Mouse (Mus musculus): ENCODE measurements around the gene Slc37a4. TPM values are rescaled to one million over a fixed set of nuclear protein-coding genes. Genes with fewer than 3 reads are reported as not detected.

Gene Slc37a4
- 38.3 TPM for polyA plus RNA-seq (2015; fragmentation: Illumina TruSeq; extraction: RNeasy Lipid Tissue Mini Kit (QIAGEN cat#74804); ENCODE audit: low read depth, low replicate concordance)

DNA sequence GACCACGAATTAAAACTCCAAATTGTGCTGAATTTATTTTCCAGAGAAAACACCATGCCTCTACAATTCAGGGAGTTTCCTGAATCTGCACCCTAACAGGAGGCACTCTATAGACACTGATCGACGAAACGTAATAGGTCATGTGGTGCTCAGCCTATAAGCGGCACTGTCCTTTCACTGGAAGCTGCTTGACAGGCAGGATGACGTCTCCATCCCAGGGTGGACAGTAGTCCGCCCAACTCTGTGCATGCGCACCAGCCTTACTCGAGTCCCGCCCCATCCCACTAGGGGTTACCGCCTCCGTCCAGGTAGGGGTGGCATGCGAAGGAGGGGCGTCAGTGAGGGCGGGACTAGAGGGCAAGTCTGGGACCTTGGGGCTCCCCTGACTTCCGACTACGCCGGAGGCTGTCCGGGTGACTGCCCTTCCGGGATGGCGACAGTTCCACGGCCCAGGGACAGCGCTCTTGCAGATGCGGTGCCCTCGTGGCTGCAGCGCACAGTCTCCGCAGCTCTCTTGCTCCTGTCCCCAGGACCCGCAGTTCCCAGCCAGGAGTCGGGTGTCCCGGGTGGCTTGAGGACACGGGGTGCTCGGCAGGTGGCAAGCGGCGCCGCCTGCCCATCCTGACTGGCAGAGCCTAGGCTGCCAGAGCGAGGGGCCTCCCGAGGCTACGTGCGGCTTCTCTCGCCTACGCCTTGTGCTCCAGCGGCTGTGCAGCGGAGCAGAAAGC, at the start of gene Slc37a4:
Slc37a4 (plus strand) TSS at position 169 of the 728 bp plus-strand sequence.

DNA sequence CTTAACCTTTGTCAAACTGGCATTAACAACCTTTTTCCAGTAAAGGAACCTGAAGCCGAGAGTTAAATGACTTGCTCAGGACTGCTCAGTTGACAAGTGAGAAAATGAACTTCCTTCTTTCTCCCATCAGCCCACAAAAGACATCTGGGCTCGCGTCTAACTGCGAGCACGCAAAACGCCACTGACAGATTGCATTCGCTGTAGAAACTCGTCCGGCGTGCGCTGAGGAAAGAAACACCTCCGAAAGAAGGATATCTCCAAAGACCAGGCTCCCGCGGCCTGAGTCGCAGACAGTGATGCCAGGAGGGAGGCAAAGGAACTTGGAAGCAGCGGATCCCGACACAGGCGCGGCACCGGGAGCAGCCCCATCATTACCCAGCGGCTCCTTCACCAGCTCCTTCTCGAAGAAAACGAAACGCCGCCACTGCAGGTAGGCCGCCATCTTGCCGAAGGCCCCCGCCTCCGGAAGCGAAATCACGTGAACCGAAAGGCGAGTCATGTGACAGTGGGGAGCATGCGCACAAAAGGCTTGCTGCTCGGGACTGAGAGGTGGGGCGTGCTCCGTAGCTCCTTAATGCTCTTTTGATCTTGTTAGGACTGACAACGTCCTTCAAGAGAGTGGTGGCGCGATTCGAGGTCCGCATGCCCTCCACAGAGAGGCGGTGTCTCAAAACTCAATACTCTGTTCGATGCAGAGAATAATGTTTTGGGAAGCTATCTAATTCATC, 35.3 kb upstream of the Slc37a4 start, which contains the start of gene Vps11:
Vps11 (minus strand) TSS at position 481 of the 728 bp plus-strand sequence.

DNA sequence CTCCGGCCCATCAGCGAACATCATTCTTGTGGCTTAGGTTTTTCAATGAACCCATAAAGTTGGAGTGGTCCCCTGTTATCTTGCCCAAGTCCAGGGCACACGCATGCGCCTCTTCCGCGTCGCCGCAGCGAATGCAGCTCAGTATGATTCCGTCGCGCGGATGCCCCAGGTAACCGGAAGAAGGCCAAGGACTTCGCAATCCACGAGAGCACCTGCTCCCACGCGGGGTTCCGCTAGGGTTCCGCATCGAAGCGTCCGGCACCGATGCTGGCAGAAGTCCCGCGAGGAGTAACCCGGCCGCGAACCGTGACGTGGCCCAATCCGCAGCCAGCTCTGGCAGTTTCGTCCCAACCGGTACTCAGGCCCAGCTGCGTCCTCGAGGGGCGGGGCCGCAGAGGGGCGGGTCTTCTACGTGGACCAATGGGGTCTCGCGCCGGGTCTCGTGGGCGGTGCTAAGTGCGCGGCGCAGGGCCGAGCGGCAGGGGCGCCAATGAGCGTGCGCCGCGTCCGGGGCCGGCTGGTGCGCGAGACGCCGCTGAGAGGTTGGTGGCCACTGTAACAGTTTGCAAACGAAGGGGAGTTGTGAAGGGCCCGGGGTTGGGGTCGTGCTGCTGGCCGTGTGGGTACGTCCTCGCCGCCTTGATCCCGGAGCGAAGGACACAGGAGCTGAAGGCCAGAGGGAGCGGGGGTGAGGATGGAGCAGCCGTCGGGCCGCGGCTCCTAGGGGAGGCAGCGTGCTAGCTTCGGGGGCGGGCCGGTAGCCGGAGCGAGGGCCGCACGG, 17.4 kb upstream of the Slc37a4 start, which contains the start of gene Hyou1:
Hyou1 (plus strand) TSS at position 437 of the 781 bp plus-strand sequence.

DNA sequence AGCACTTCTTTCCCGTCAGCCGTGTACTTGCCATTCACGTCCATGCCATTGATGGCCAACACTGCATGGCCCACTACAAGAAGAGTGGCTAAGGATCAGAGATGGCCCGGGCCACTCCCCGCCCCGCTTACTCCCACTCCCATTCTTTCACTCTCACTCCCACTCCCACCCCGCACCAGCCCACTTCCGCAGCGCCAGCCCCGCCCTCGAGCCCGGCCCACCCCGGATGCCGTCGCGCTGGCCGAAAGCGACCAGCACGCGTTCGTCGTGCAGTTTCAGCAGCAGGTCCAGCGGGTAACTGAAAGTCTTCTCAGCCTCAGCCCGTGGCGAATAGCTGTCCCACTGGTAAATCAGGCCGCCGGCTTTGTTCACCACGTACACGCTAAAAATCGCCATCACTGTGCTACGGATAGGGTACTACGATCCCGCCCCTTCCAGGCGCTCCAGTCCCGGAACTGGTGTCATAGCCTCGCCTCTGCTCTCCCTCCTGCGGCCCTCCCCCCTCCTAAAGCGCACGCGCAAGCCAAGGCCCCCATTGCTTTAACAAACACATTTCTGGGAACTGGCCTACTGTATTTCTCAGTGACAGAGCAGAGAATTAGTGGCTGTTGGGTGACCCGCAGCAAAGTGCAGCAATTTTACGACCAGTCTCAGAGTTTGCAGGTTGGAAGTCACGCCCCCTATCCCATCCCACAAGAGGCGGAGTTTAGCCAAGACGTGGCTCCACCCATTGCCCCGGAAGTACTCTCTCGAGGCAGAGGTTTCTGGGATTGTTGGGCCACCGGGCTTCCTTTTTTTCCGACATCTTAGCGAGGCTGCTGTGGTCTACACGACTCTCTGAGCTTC, 10.5 kb downstream of the Slc37a4 start, which contains the start of the genes Rps25 and Trappc4:
Rps25 (plus strand) TSS at position 234 of the 846 bp plus-strand sequence.
Trappc4 (minus strand) TSS at position 695 of the 846 bp plus-strand sequence.

DNA sequence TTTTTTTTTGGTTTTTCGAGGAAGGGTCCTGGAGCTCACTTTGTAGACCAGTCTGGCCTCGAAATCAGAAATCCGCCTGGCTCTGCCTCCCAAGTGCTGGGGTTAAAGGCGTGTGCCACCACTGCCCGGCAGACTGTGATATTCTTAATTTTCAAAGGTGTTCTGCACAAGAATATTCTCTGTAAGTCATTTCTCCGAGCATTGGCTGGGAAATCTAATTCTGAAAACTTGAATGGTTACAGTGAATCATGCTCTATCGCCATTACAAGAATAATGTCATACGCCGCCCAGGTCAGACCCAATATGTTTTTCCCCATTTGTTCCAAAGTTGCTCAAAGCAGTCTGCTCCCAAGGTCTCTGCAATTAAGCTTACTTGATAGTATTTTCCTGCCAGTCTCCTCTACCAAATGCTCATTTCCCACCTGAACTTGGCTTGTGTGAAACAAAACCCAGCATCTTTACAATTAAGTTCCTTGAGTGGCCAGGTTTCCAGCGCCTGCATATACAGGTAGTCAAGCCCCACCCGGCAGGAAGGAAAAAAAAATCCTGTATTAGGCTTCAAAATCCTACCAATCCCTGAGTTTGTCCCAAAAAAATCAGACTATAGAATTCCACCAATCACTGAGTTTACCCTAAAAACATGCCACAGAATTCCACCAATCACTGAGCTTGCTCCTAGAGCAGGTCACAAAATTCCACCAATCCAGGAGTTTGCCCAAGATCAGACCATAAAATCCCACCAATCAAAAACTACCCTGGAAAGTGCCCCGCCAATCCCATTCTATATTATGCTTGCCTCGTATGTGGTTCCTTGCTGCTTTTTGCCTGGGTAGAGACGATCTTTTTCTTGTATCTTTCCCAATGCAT, 22.1 kb downstream of the Slc37a4 start, which contains the start of gene Ccdc84:
Ccdc84 (minus strand) TSS at position 51 of the 867 bp plus-strand sequence.

DNA sequence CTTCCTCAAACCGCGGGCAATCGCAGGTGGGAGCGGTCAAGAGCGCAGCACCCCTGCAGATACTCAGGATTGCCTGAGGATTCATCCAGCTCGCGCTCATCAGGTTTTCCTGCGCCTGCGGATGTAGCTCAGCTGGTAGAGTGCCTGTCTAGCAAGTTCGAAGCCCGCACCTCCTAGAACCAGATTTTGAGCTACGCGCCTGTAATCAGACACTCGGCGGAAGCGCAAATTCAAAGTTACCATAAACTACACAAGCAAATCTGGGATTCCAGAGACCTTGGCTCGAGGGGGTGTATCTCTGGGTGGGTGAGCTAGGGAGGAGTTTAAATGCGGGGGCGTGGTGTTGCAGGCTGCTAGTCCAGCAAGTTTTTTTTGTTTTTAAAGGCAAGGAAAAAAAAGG, 44.3 kb downstream of the Slc37a4 start, which contains the start of gene Foxr1:
Foxr1 (minus strand) TSS at position 176 of the 400 bp plus-strand sequence.

Other genes starting within 250 kb of the Slc37a4 start
- gene Cbl, start 162.8 kb upstream of the Slc37a4 start, polyA plus RNA-seq (2015; fragmentation: Illumina TruSeq; extraction: RNeasy Lipid Tissue Mini Kit (QIAGEN cat#74804); ENCODE audit: low read depth, low replicate concordance) = 20.5 TPM
- gene Ccdc153, start 156.2 kb upstream of the Slc37a4 start, polyA plus RNA-seq (2015; fragmentation: Illumina TruSeq; extraction: RNeasy Lipid Tissue Mini Kit (QIAGEN cat#74804); ENCODE audit: low read depth, low replicate concordance) = 21.0 TPM
- gene Pdzd3, start 145.4 kb upstream of the Slc37a4 start, polyA plus RNA-seq (2015; fragmentation: Illumina TruSeq; extraction: RNeasy Lipid Tissue Mini Kit (QIAGEN cat#74804); ENCODE audit: low read depth, low replicate concordance) = 0.67 TPM
- 5.8 TPM for gene Nlrx1, start 128.3 kb upstream of the Slc37a4 start, polyA plus RNA-seq (2015; fragmentation: Illumina TruSeq; extraction: RNeasy Lipid Tissue Mini Kit (QIAGEN cat#74804); ENCODE audit: low read depth, low replicate concordance)
- gene Abcg4, start 108.2 kb upstream of the Slc37a4 start, polyA plus RNA-seq (2015; fragmentation: Illumina TruSeq; extraction: RNeasy Lipid Tissue Mini Kit (QIAGEN cat#74804); ENCODE audit: low read depth, low replicate concordance) = 43.6 TPM
- gene Hinfp, start 91.2 kb upstream of the Slc37a4 start, polyA plus RNA-seq (2015; fragmentation: Illumina TruSeq; extraction: RNeasy Lipid Tissue Mini Kit (QIAGEN cat#74804); ENCODE audit: low read depth, low replicate concordance) = 14.6 TPM
- gene C2cd2l, start 76.6 kb upstream of the Slc37a4 start, polyA plus RNA-seq (2015; fragmentation: Illumina TruSeq; extraction: RNeasy Lipid Tissue Mini Kit (QIAGEN cat#74804); ENCODE audit: low read depth, low replicate concordance) = 126 TPM
- gene Dpagt1, start 70.8 kb upstream of the Slc37a4 start, polyA plus RNA-seq (2015; fragmentation: Illumina TruSeq; extraction: RNeasy Lipid Tissue Mini Kit (QIAGEN cat#74804); ENCODE audit: low read depth, low replicate concordance) = 14.0 TPM
- 37.3 TPM for gene H2afx, start 62.2 kb upstream of the Slc37a4 start, polyA plus RNA-seq (2015; fragmentation: Illumina TruSeq; extraction: RNeasy Lipid Tissue Mini Kit (QIAGEN cat#74804); ENCODE audit: low read depth, low replicate concordance)
- 27.9 TPM for gene Hmbs, start 52.6 kb upstream of the Slc37a4 start, polyA plus RNA-seq (2015; fragmentation: Illumina TruSeq; extraction: RNeasy Lipid Tissue Mini Kit (QIAGEN cat#74804); ENCODE audit: low read depth, low replicate concordance)
- gene Vps11, start 35.2 kb upstream of the Slc37a4 start, polyA plus RNA-seq (2015; fragmentation: Illumina TruSeq; extraction: RNeasy Lipid Tissue Mini Kit (QIAGEN cat#74804); ENCODE audit: low read depth, low replicate concordance) = 49.3 TPM
- gene Hyou1, start 17.4 kb upstream of the Slc37a4 start, polyA plus RNA-seq (2015; fragmentation: Illumina TruSeq; extraction: RNeasy Lipid Tissue Mini Kit (QIAGEN cat#74804); ENCODE audit: low read depth, low replicate concordance) = 63.9 TPM
- gene Rps25, start 10.3 kb downstream of the Slc37a4 start, polyA plus RNA-seq (2015; fragmentation: Illumina TruSeq; extraction: RNeasy Lipid Tissue Mini Kit (QIAGEN cat#74804); ENCODE audit: low read depth, low replicate concordance) = 1,304 TPM
- 113 TPM for gene Trappc4, start 10.7 kb downstream of the Slc37a4 start, polyA plus RNA-seq (2015; fragmentation: Illumina TruSeq; extraction: RNeasy Lipid Tissue Mini Kit (QIAGEN cat#74804); ENCODE audit: low read depth, low replicate concordance)
- gene Ccdc84, start 21.7 kb downstream of the Slc37a4 start, polyA plus RNA-seq (2015; fragmentation: Illumina TruSeq; extraction: RNeasy Lipid Tissue Mini Kit (QIAGEN cat#74804); ENCODE audit: low read depth, low replicate concordance) = 29.7 TPM
- not detected for gene Foxr1, start 44.3 kb downstream of the Slc37a4 start, polyA plus RNA-seq (2015; fragmentation: Illumina TruSeq; extraction: RNeasy Lipid Tissue Mini Kit (QIAGEN cat#74804); ENCODE audit: low read depth, low replicate concordance)
- not detected for gene Upk2, start 58.1 kb downstream of the Slc37a4 start, polyA plus RNA-seq (2015; fragmentation: Illumina TruSeq; extraction: RNeasy Lipid Tissue Mini Kit (QIAGEN cat#74804); ENCODE audit: low read depth, low replicate concordance)
- 19.4 TPM for gene Bcl9l, start 86.0 kb downstream of the Slc37a4 start, polyA plus RNA-seq (2015; fragmentation: Illumina TruSeq; extraction: RNeasy Lipid Tissue Mini Kit (QIAGEN cat#74804); ENCODE audit: low read depth, low replicate concordance)
- not detected for gene Cxcr5, start 165.0 kb downstream of the Slc37a4 start, polyA plus RNA-seq (2015; fragmentation: Illumina TruSeq; extraction: RNeasy Lipid Tissue Mini Kit (QIAGEN cat#74804); ENCODE audit: low read depth, low replicate concordance)
- gene Ddx6, start 208.0 kb downstream of the Slc37a4 start, polyA plus RNA-seq (2015; fragmentation: Illumina TruSeq; extraction: RNeasy Lipid Tissue Mini Kit (QIAGEN cat#74804); ENCODE audit: low read depth, low replicate concordance) = 61.7 TPM

Measured in brain, adult 10 weeks (tissue).